ENCODE assay signal across 8 mouse cellular contexts in the genomic region with DNA sequence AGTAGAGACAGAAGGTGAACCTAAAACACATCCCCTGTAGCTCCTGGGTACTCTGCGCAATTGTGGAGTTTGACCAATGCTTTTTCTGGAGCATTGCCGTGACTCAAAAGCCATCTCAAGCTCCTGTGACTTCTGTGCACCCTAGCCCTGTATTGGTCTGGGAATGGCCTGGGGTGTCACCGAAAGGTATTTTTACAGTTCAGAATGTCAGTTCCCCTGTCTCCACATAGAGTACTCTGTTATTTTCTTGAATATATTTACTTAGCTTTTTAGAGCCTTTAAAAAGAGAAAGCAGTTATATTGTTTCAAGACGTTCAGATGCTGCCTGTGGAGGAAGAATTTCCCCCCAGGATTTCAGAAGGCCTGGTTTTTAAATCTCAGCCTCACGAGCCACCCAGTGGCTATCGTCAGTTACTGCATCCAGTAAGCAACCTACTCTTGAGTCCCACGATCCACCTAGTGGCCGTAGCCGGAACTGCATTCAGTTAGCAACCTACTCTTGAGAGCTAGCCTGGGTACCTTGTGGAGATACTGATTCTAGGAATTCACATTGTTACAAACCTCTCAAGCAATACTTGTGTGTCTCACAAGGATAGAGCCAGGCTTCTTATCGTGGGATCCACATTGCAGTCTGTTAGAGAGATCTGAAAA. TPM values are rescaled to one million over a fixed set of nuclear protein-coding genes. Genes with fewer than 3 reads are reported as not detected.
DNase-seq lines count a peak whose midpoint lies in the region; ATAC-seq lines count a peak whose summit lies in the region.

No protein-coding gene starts in this region.

- no peak overlapping the region for H3K27ac ChIP-seq in hindbrain, embryonic 16.5 days (ENCODE audit: low read depth, low read length)

- ATAC-seq in hindbrain, embryonic 16.5 days = peak; percentile 81

- peak; percentile 92 for DNase-seq in NIH3T3 (ENCODE audit: low read depth)
- peak; percentile 92 for DNase-seq in cerebellum, adult 8-10 months
- peak; percentile 79 to 97 for DNase-seq in frontal cortex, adult 2 months (ENCODE audit: extremely low spot score in 1 of 2, low spot score in 1 of 2)
- DNase-seq in layer of hippocampus, postnatal 36 days = peak; percentile 69 to 79
- peak; percentile 96 for DNase-seq in lung, postnatal 36 days
- peak; percentile 86 for DNase-seq in right cerebral cortex, adult 18-20 months
- peak; percentile 74 for DNase-seq in urinary bladder, adult 2 months (ENCODE audit: low spot score)

- H3K4me3 ChIP-seq in hindbrain, embryonic 16.5 days (ENCODE audit: low read length) = no peak overlapping the region

- peaks cover 22% of the 10 kb centered on the region for H3K36me3 ChIP-seq in hindbrain, embryonic 16.5 days (ENCODE audit: control insufficient read depth, insufficient read depth, low read length)

- no peaks in the 10 kb centered on the region for H3K4me1 ChIP-seq in hindbrain, embryonic 16.5 days (ENCODE audit: control insufficient read depth, insufficient read depth, low read depth, low read length)

- WGBS in hindbrain, embryonic 16.5 days = 27% methylated on average over 10 of the region's 10 CpGs

- no peaks in the 10 kb centered on the region for H3K9me3 ChIP-seq in hindbrain, embryonic 16.5 days (ENCODE audit: control insufficient read depth, low read length)

- H3K27me3 ChIP-seq in hindbrain, embryonic 16.5 days (replicated peaks; ENCODE audit: control insufficient read depth, insufficient read depth, low read length) = no peaks in the 10 kb centered on the region

- no peak overlapping the region for H3K4me2 ChIP-seq in hindbrain, embryonic 16.5 days (ENCODE audit: low read length)

- H3K9ac ChIP-seq in hindbrain, embryonic 16.5 days (ENCODE audit: low read depth, low read length) = no peak overlapping the region

RNA-seq across cellular contexts. Expression of a gene that starts 22.3 kb away (rescaled TPM):
- 82.0 and 97.5 TPM in 2 replicates for polyA plus RNA-seq in frontal cortex, adult 2 months (2012; rRNA removed)
- polyA plus RNA-seq in hindbrain, embryonic 16.5 days (2015; fragmentation: Nextera tagmentation; extraction: Ambion mirVana) = 244 and 245 TPM in 2 replicates
- 100 to 1,000 TPM; 123 to 136 TPM for total RNA-seq in layer of hippocampus, postnatal 36 days (2021)
- 85.1 and 90.7 TPM in 2 replicates for polyA plus RNA-seq in urinary bladder, adult 2 months (2012; rRNA removed)
